Mouse (Mus musculus) liver, postnatal 0 days (tissue): ENCODE results near the gene Lig1.

ENCODE experiments used
- CTCF ChIP-seq: sonication (generic); IDR thresholded peaks from 2 replicates; pipeline ENCODE4 v1.5.1; 2016; ENCODE audit warnings: antibody characterized with exemption, low read depth
- EP300 ChIP-seq: IDR thresholded peaks from 2 replicates; pipeline ENCODE4 v1.6.1; 2016; ENCODE audit warnings: antibody characterized with exemption, low read depth, mild to moderate bottlenecking

DNA sequence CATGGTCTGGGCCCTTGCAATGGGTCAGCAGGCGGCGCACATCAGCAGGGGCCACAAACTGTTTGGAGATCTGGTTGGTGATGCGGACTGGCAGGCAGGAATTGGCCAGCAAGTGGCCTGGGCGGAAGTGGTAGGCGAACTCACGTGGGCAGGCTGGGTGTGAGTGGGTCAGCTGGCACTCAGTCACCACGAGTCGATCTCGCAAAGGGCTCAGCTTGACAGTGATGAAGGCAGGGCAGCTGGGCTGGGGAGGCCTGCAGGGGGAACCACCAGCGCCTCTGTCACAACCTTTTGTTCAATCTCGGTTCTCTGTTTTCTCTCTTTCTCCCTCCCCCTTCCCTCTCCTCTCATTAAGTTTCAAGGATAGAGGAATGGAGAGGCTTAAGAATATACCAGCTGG, 7.7 kb upstream of the Lig1 start:
- TF ChIP-seq CTCF: no peak
- no peak for TF ChIP-seq EP300
